8 mouse cellular contexts compared by ENCODE assay signal in the genomic region with DNA sequence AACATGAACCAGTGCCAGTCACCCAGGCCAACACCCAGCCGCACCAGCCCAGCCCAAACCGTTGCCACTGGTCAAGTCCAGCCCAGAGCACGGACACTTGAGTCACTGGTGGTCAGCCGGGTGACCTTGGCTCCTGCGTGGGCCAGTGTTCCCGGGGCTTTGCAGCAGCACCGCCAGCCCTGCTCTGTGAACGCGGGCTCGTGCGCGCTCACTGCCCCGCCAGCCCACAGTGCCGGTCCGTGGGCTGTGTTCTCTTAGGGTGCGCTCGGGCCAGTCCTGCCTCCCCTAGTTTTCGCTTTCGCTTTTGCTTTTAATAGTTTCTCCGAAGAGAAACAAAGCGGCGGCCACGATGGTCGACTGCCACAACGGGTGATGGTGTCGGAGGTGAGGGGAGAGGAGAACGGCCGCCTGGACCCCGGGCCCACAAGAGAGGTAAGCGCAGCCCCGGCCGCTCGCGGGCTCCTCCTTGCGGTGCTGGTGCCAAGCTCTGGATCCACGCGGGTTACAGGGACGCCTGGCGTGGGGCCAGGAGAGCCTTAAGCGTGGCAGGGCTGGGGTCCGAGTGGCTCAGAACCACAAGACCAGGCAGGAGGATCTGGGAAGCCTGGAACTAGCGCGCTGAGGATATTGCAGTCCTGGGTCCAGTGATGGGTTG.
A peak's percentile ranks its signal among the peaks of the same experiment; 100 is the strongest.
DNase-seq lines count a peak whose midpoint lies in the region; ATAC-seq and TF ChIP-seq lines count a peak whose summit lies in the region.
"Not testable (repeated sequence)": the region's sequence is repeated elsewhere in the genome, so short reads cannot be mapped to it uniquely, and the experiment has no call there.

No protein-coding gene starts in this region.

- not testable (repeated sequence) for TF ChIP-seq POLR2A in spleen, adult 2 months (IDR thresholded peaks at IDR 0.05; ENCODE audit: low read depth, low read length)

- H3K4me3 ChIP-seq in kidney, embryonic 15.5 days (replicated peaks): peak overlapping the region; percentile 28
- H3K4me3 ChIP-seq in liver, embryonic 13.5 days (replicated peaks): peak overlapping the region; percentile 40
- H3K4me3 ChIP-seq in spleen, adult 2 months (ENCODE audit: extremely low read depth, insufficient read depth, insufficient read length): peak overlapping the region; percentile 75

- H3K36me3 ChIP-seq in kidney, embryonic 15.5 days; liver, embryonic 13.5 days; spleen, adult 2 months (ENCODE audit: control insufficient read depth, insufficient read depth, low read length): not testable (repeated sequence)

- H3K27ac ChIP-seq in kidney, embryonic 15.5 days; liver, embryonic 13.5 days; spleen, adult 2 months (ENCODE audit: insufficient read depth, low read length): not testable (repeated sequence)

- not testable (repeated sequence) for H3K27me3 ChIP-seq in kidney, embryonic 15.5 days; liver, embryonic 13.5 days; spleen, adult 2 months (ENCODE audit: control insufficient read depth, insufficient read depth, low read length)

- peak overlapping the region; percentile 43 for H3K4me2 ChIP-seq in kidney, embryonic 15.5 days
- peak overlapping the region; percentile 43 for H3K4me2 ChIP-seq in liver, embryonic 13.5 days

- peak; percentile 59 to 64 for DNase-seq in adrenal gland, postnatal 36 days
- DNase-seq in gastrocnemius, postnatal 10 days: peak; percentile 23
- peak; percentile 5 for DNase-seq in heart, postnatal 25 days (ENCODE audit: low spot score)
- not testable (repeated sequence) for DNase-seq in liver, embryonic 13.5 days
- DNase-seq in spleen, adult 2 months (ENCODE audit: low read depth in 1 of 2, low spot score in 2 of 2): peak in 1 of 2 experiments; percentile 2
- peak; percentile 1 to 5 for DNase-seq in urinary bladder, postnatal 36 days (ENCODE audit: low spot score in 2 of 2)

- intact Hi-C loops in heart, postnatal 25 days (cut with DNase I): not testable (repeated sequence)

- WGBS in kidney, embryonic 15.5 days: 33% methylated on average over 32 of the region's 43 CpGs
- WGBS in liver, embryonic 13.5 days (ENCODE audit: insufficient replicate concordance): 24% methylated on average over 36 of the region's 43 CpGs
- WGBS in spleen, adult 2 months: 7% methylated on average over 35 of the region's 43 CpGs

- not testable (repeated sequence) for H3K9me3 ChIP-seq in kidney, embryonic 15.5 days (replicated peaks); liver, embryonic 13.5 days (replicated peaks)

- H3K4me1 ChIP-seq in kidney, embryonic 15.5 days; liver, embryonic 13.5 days (replicated peaks); spleen, adult 2 months (ENCODE audit: control insufficient read depth, insufficient read depth, insufficient read length): not testable (repeated sequence)

- not testable (repeated sequence) for TF ChIP-seq CTCF in spleen, adult 2 months (IDR thresholded peaks at IDR 0.05; ENCODE audit: extremely low read depth, insufficient read depth, insufficient read length, insufficient replicate concordance)

- H3K9ac ChIP-seq in kidney, embryonic 15.5 days; liver, embryonic 13.5 days: not testable (repeated sequence)

- ATAC-seq in kidney, embryonic 15.5 days (replicated peaks; ENCODE audit: low FRiP score): not testable (repeated sequence)
- ATAC-seq in liver, embryonic 13.5 days (ENCODE audit: low read depth): peak; percentile 31
- peak; percentile 85 for ATAC-seq in megakaryocyte progenitor cell, adult 5-6 weeks (replicated peaks; ENCODE audit: poor library complexity)
